Mouse (Mus musculus) frontal cortex, postnatal 14 days (tissue): ENCODE results near the gene Upp2.

Experiments used
- DNase-seq, 2 experiments: peaks; one replicate each; pipeline ENCODE4 v3.0.0; 2022; ENCODE audit warnings: low spot score in 2 of 2

The Upp2 gene

GRCm38 (mm10) chr2:58567066-58567810, at the start of gene Upp2, which contains the start of gene Acvr1:
TSS of gene Upp2 (plus strand) at chr2:58567298.
TSS of gene Acvr1 (minus strand) at chr2:58567157.
- DNase-seq = peak; percentile 73 to 75

GRCm38 (mm10) chr2:58518517-58518916, 48.6 kb upstream of the Upp2 start:
- no peak for DNase-seq

- DNase-seq = no peak
Measured at GRCm38 (mm10) chr2:58520727-58521126, 46.4 kb upstream of the Upp2 start.

GRCm38 (mm10) chr2:58521621-58522020, 45.5 kb upstream of the Upp2 start:
- DNase-seq = no peak

- no peak for DNase-seq
Measured at GRCm38 (mm10) chr2:58523097-58523496, 44.0 kb upstream of the Upp2 start.

- no peak for DNase-seq
Measured at GRCm38 (mm10) chr2:58523894-58524293, 43.2 kb upstream of the Upp2 start.

GRCm38 (mm10) chr2:58524356-58524755, 42.7 kb upstream of the Upp2 start:
- DNase-seq = no peak

GRCm38 (mm10) chr2:58527786-58528185, 39.3 kb upstream of the Upp2 start:
- DNase-seq = no peak

GRCm38 (mm10) chr2:58529384-58529783, 37.7 kb upstream of the Upp2 start:
- no peak for DNase-seq

GRCm38 (mm10) chr2:58529860-58530440, 37.1 kb upstream of the Upp2 start:
- DNase-seq = no peak

- no peak for DNase-seq
Measured at GRCm38 (mm10) chr2:58530521-58530920, 36.6 kb upstream of the Upp2 start.

GRCm38 (mm10) chr2:58532260-58532850, 34.7 kb upstream of the Upp2 start:
- peak; percentile 50 to 72 for DNase-seq

GRCm38 (mm10) chr2:58533521-58534001, 33.5 kb upstream of the Upp2 start:
- no peak for DNase-seq

GRCm38 (mm10) chr2:58534379-58534778, 32.7 kb upstream of the Upp2 start:
- DNase-seq = no peak

- DNase-seq = no peak
Measured at GRCm38 (mm10) chr2:58535233-58535632, 31.9 kb upstream of the Upp2 start.

GRCm38 (mm10) chr2:58536796-58537195, 30.3 kb upstream of the Upp2 start:
- no peak for DNase-seq

GRCm38 (mm10) chr2:58538196-58538595, 28.9 kb upstream of the Upp2 start:
- DNase-seq = no peak

GRCm38 (mm10) chr2:58543252-58543651, 23.8 kb upstream of the Upp2 start:
- no peak for DNase-seq

- no peak for DNase-seq
Measured at GRCm38 (mm10) chr2:58544368-58544767, 22.7 kb upstream of the Upp2 start.

GRCm38 (mm10) chr2:58546264-58546663, 20.8 kb upstream of the Upp2 start:
- DNase-seq = no peak

GRCm38 (mm10) chr2:58548943-58549342, 18.2 kb upstream of the Upp2 start:
- DNase-seq = no peak

- DNase-seq = no peak
Measured at GRCm38 (mm10) chr2:58549960-58550359, 17.1 kb upstream of the Upp2 start.

GRCm38 (mm10) chr2:58550488-58550887, 16.6 kb upstream of the Upp2 start:
- DNase-seq = no peak
